Mouse (Mus musculus): Measurements from ENCODE around the gene Sfrp4. TPM values are rescaled to one million over a fixed set of nuclear protein-coding genes. Genes with fewer than 3 reads are reported as not detected.

The Sfrp4 gene
- polyA plus RNA-seq, 1 experiment from 2014 or later, result 0.96 TPM

DNA sequence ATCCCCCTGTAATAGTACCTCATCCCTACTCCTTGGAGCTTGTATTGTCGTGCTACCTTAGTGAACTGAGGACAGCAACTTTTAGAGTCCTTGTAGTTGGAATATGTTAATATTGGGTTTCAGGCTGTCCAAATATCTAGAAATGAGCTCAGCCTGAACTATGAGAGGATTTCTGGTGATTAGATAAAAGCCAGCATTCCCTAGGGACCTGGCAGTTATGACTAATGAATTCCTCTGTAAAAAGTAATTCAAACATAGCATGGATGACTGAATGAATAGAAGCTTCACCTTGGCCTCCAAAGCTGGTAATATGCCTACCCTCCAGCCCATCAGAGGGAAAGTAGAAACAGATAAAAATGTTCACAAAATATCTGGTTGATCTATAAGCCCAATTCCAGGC is 3.6 kb downstream of the Sfrp4 start:
- Histone ChIP-seq H3K27ac (no peak overlapping the region), H3K9me3 (replicated peaks; ENCODE audit: low read length) (no peaks in the 10 kb centered on the region), H3K4me3 (replicated peaks; ENCODE audit: low read depth, low read length) (no peak overlapping the region), H3K9ac (ENCODE audit: low read depth, low read length) (no peak overlapping the region), H3K27me3 (ENCODE audit: insufficient read depth, low read length) (0 out of 2 replicates have a peak, but pooled peaks cover 10% of the 10 kb centered on the region), H3K4me1 (replicated peaks; ENCODE audit: insufficient read depth, low read length) (peaks cover 4% of the 10 kb centered on the region), H3K36me3 (ENCODE audit: insufficient read depth, low read length) (no peaks in the 10 kb centered on the region), H3K4me2 (ENCODE audit: low read length) (no peak overlapping the region)
- ATAC-seq (replicated peaks; ENCODE audit: low FRiP score, low read depth), result no peak
- 51% methylated on average over 1 of the region's 1 CpGs for WGBS
- no peak for DNase-seq (ENCODE audit: low spot score)
- no peak for TF ChIP-seq CTCF (IDR thresholded peaks at IDR 0.05; ENCODE audit: low read depth)

- TF ChIP-seq CTCF (IDR thresholded peaks at IDR 0.05; ENCODE audit: low read depth), result no peak
- ATAC-seq (replicated peaks; ENCODE audit: low FRiP score, low read depth), result no peak
- WGBS, result 94% methylated on average over 5 of the region's 5 CpGs
- no peaks in the 10 kb centered on the region for H3K36me3 ChIP-seq (ENCODE audit: insufficient read depth, low read length)
- H3K27ac ChIP-seq, result no peak overlapping the region
- H3K27me3 ChIP-seq (ENCODE audit: insufficient read depth, low read length), result no peaks in the 10 kb centered on the region
- no peak for DNase-seq (ENCODE audit: low spot score)
- no peak overlapping the region for H3K9ac ChIP-seq (ENCODE audit: low read depth, low read length)
- no peak overlapping the region for H3K4me2 ChIP-seq (ENCODE audit: low read length)
- H3K4me1 ChIP-seq (replicated peaks; ENCODE audit: insufficient read depth, low read length), result no peaks in the 10 kb centered on the region
- H3K9me3 ChIP-seq (replicated peaks; ENCODE audit: low read length), result no peaks in the 10 kb centered on the region
- H3K4me3 ChIP-seq (replicated peaks; ENCODE audit: low read depth, low read length), result no peak overlapping the region
Observed at GRCm38 (mm10) chr13:19630768-19631709, 8.1 kb downstream of the Sfrp4 start.

DNA sequence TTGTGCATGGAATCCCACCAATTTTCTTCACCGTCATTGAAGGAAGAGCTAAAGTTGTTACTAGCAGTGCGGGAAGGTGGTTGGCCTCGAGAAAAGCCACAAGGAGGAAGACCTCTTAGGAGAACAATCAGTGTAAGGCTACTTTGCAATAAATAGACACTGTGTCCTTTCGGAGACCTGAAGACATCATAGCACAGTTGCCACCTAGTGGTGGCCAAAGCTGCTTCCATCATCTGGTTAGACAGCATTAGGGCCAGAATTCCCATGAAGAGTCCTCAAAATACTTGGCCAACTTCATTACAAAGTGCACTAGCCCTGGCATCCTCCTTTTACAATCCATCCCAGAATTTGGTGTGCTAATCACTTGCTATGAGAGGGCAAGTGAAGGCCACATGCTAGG is 13.2 kb downstream of the Sfrp4 start:
- H3K4me1 ChIP-seq (replicated peaks; ENCODE audit: insufficient read depth, low read length), result no peaks in the 10 kb centered on the region
- WGBS, result 67% methylated on average over 4 of the region's 4 CpGs
- H3K4me2 ChIP-seq (ENCODE audit: low read length), result no peak overlapping the region
- no peaks in the 10 kb centered on the region for H3K27me3 ChIP-seq (ENCODE audit: insufficient read depth, low read length)
- no peaks in the 10 kb centered on the region for H3K9me3 ChIP-seq (replicated peaks; ENCODE audit: low read length)
- H3K4me3 ChIP-seq (replicated peaks; ENCODE audit: low read depth, low read length), result no peak overlapping the region
- peak; percentile 78 for TF ChIP-seq CTCF (IDR thresholded peaks at IDR 0.05; ENCODE audit: low read depth)
- H3K9ac ChIP-seq (ENCODE audit: low read depth, low read length), result no peak overlapping the region
- no peak; the same call in 1 of the 2 replicates for ATAC-seq (replicated peaks; ENCODE audit: low FRiP score, low read depth)
- no peaks in the 10 kb centered on the region for H3K36me3 ChIP-seq (ENCODE audit: insufficient read depth, low read length)
- DNase-seq (ENCODE audit: low spot score), result peak; percentile 68
- no peak overlapping the region for H3K27ac ChIP-seq

DNA sequence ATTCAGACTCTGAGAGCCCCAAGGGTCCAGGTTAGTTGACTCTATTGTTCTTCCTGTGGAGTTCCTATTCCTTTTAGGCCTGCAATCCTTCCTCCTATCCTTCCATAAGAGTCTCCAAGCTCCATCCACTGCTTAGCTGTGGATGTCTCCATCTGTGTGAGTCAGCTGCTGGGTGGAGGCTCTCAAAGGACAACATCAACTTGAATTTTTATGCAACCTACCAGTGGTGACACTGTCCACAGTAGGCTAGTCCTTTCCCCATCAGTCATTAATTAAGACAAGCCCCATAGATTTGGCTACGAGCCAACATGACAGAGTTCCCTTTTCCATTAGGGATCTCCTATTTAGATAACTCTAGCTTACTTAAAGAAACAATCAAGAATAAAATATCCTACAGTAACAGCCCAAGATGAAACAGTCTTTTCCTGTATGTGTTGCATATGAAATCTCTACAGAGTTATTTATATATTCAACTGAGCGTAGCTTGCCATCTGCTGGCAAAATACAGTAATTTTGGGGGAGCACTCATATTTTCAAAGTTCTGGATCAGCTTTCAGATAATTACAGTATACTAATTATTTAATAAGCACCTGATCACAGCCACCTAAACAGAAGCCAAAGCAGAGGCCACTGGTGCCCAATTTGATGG is 17.4 kb downstream of the Sfrp4 start:
- no peak for ATAC-seq (replicated peaks; ENCODE audit: low FRiP score, low read depth)
- TF ChIP-seq CTCF (IDR thresholded peaks at IDR 0.05; ENCODE audit: low read depth), result peak; percentile 62
- no peaks in the 10 kb centered on the region for H3K9me3 ChIP-seq (replicated peaks; ENCODE audit: low read length)
- H3K4me3 ChIP-seq (replicated peaks; ENCODE audit: low read depth, low read length), result no peak overlapping the region
- WGBS, result 73% methylated on average over 2 of the region's 2 CpGs
- no peaks in the 10 kb centered on the region for H3K27me3 ChIP-seq (ENCODE audit: insufficient read depth, low read length)
- H3K4me2 ChIP-seq (ENCODE audit: low read length), result no peak overlapping the region
- H3K4me1 ChIP-seq (replicated peaks; ENCODE audit: insufficient read depth, low read length), result no peaks in the 10 kb centered on the region
- DNase-seq (ENCODE audit: low spot score), result peak; percentile 42
- H3K9ac ChIP-seq (ENCODE audit: low read depth, low read length), result no peak overlapping the region
- no peak overlapping the region for H3K27ac ChIP-seq
- H3K36me3 ChIP-seq (ENCODE audit: insufficient read depth, low read length), result no peaks in the 10 kb centered on the region

- no peaks in the 10 kb centered on the region for H3K4me1 ChIP-seq (replicated peaks; ENCODE audit: insufficient read depth, low read length)
- DNase-seq (ENCODE audit: low spot score) (no peak), ATAC-seq (replicated peaks; ENCODE audit: low FRiP score, low read depth) (no peak)
- no peak overlapping the region for H3K4me3 ChIP-seq (replicated peaks; ENCODE audit: low read depth, low read length)
- TF ChIP-seq CTCF (IDR thresholded peaks at IDR 0.05; ENCODE audit: low read depth), result no peak
- H3K36me3 ChIP-seq (ENCODE audit: insufficient read depth, low read length), result no peaks in the 10 kb centered on the region
- no peak overlapping the region for H3K4me2 ChIP-seq (ENCODE audit: low read length)
- H3K9ac ChIP-seq (ENCODE audit: low read depth, low read length), result no peak overlapping the region
- WGBS, result 45% methylated on average over 1 of the region's 1 CpGs
- no peak overlapping the region for H3K27ac ChIP-seq
- H3K27me3 ChIP-seq (ENCODE audit: insufficient read depth, low read length), result no peaks in the 10 kb centered on the region
- no peaks in the 10 kb centered on the region for H3K9me3 ChIP-seq (replicated peaks; ENCODE audit: low read length)
Observed at GRCm38 (mm10) chr13:19643519-19643918, 20.6 kb downstream of the Sfrp4 start.

- ATAC-seq (replicated peaks; ENCODE audit: low FRiP score, low read depth) (no peak), DNase-seq (ENCODE audit: low spot score) (peak; percentile 32)
- no peaks in the 10 kb centered on the region for H3K36me3 ChIP-seq (ENCODE audit: insufficient read depth, low read length)
- TF ChIP-seq CTCF (IDR thresholded peaks at IDR 0.05; ENCODE audit: low read depth), result peak; percentile 60
- H3K4me3 ChIP-seq (replicated peaks; ENCODE audit: low read depth, low read length), result no peak overlapping the region
- no peak overlapping the region for H3K4me2 ChIP-seq (ENCODE audit: low read length)
- H3K4me1 ChIP-seq (replicated peaks; ENCODE audit: insufficient read depth, low read length), result no peaks in the 10 kb centered on the region
- no peak overlapping the region for H3K27ac ChIP-seq
- WGBS, result 72% methylated on average over 2 of the region's 2 CpGs
- H3K27me3 ChIP-seq (ENCODE audit: insufficient read depth, low read length), result no peaks in the 10 kb centered on the region
- no peak overlapping the region for H3K9ac ChIP-seq (ENCODE audit: low read depth, low read length)
- no peaks in the 10 kb centered on the region for H3K9me3 ChIP-seq (replicated peaks; ENCODE audit: low read length)
Observed at GRCm38 (mm10) chr13:19644225-19644624, 21.3 kb downstream of the Sfrp4 start.
